Mouse (Mus musculus) forebrain, embryonic 13.5 days (tissue): ENCODE data around the gene BB287469. TPM values are rescaled to one million over a fixed set of nuclear protein-coding genes. Genes with fewer than 3 reads are reported as not detected.
"Not testable (repeated sequence)": the region's sequence is repeated elsewhere in the genome, so short reads cannot be mapped to it uniquely, and the experiment has no call there.

ENCODE experiments used
- ATAC-seq: fragments of 200-750 bp; cut with Nextera tagmentation; 2 replicates; pipeline ENCODE4 v1.8.0; 2017
- H3K27ac ChIP-seq: fragments of 300-500 bp; sonication (generic); 2 replicates; pipeline ENCODE4 v1.5.1; 2015; ENCODE audit warnings: inconsistent platforms, mild to moderate bottlenecking, moderate library complexity
- H3K27me3 ChIP-seq: fragments of 300-500 bp; sonication (generic); 2 replicates; pipeline ENCODE4 v1.6.1; 2015; ENCODE audit warnings: mild to moderate bottlenecking, inconsistent platforms
- H3K36me3 ChIP-seq: fragments of 300-500 bp; sonication (generic); 2 replicates; pipeline ENCODE4 v1.6.1; 2015; ENCODE audit warnings: mild to moderate bottlenecking, inconsistent platforms; ENCODE audit not compliant: poor library complexity, severe bottlenecking
- H3K4me1 ChIP-seq: fragments of 300-500 bp; sonication (generic); 2 replicates; pipeline ENCODE4 v1.6.1; 2015; ENCODE audit warnings: inconsistent platforms
- H3K4me2 ChIP-seq: fragments of 300-500 bp; sonication (generic); 2 replicates; pipeline ENCODE4 v1.6.1; 2015; ENCODE audit warnings: inconsistent platforms, mild to moderate bottlenecking, moderate library complexity
- H3K4me3 ChIP-seq: fragments of 300-500 bp; sonication (generic); 2 replicates; pipeline ENCODE4 v1.5.1; 2015; ENCODE audit warnings: mild to moderate bottlenecking, inconsistent platforms
- H3K9ac ChIP-seq: fragments of 300-500 bp; sonication (generic); 2 replicates; pipeline ENCODE4 v1.6.1; 2015; ENCODE audit warnings: mild to moderate bottlenecking, inconsistent platforms
- H3K9me3 ChIP-seq: fragments of 300-500 bp; sonication (generic); replicated peaks from 2 replicates; pipeline ENCODE4 v1.6.1; 2016; ENCODE audit warnings: inconsistent platforms
- WGBS: fragments of 180-500 bp; shearing (Covaris S2); methylation state at CpG from one replicate; pipeline ENCODE4 v1.1.7; 2015; 5-methylcytosine and 5-hydroxymethylcytosine counted together
- polyA plus RNA-seq: library from polyadenylated mRNA; unstranded; fragments of >200 nt; fragmentation: Nextera tagmentation; extraction: Ambion mirVana; gene quantifications from 2 replicates; pipeline ENCODE4 v1.2.1, GENCODE M21; 2015

Gene BB287469
- not detected in 2 replicates for polyA plus RNA-seq

- not testable (repeated sequence) for H3K4me1 ChIP-seq, H3K9me3 ChIP-seq, H3K9ac ChIP-seq, H3K4me3 ChIP-seq, H3K27ac ChIP-seq, H3K4me2 ChIP-seq, H3K36me3 ChIP-seq, H3K27me3 ChIP-seq, ATAC-seq
- 99% methylated on average over 6 of the region's 6 CpGs for WGBS
These were observed at the start of gene BB287469 for GRCm38 (mm10) chr12:87816277-87816676. Gene BB287469 (plus strand): TSS chr12:87816577.

DNA sequence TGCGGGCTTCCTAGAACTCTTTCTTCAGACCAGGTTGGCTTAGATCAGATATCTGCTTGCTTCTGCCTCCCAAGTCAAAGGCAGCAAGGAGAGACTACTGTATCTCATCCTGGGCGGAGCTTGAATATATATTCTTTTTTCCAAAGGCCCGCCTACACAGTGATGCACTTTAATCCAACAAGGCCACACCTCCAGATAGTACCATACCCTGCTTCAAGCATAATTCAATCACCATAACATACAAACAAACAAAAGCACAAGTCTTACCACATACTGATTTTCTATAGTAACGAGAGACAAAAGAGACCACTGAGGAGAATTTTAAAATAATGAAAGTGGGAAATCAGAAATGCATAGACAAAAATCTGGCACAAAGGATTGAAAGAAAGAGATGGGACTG, 40.7 kb upstream of the BB287469 start, which contains the start of gene Gm21319:
TSS of gene Gm21319 (minus strand) at position 101 of the 400 bp plus-strand sequence.
- not testable (repeated sequence) for ATAC-seq, H3K9me3 ChIP-seq, H3K4me1 ChIP-seq, H3K27me3 ChIP-seq, H3K4me2 ChIP-seq, H3K36me3 ChIP-seq, H3K27ac ChIP-seq, H3K9ac ChIP-seq, H3K4me3 ChIP-seq
- 85% methylated on average over 4 of the region's 4 CpGs for WGBS

GRCm38 (mm10) chr12:87795212-87795611, 21.2 kb upstream of the BB287469 start, which contains the start of gene Gm21936:
Gene Gm21936 (plus strand): TSS chr12:87795512.
- H3K27me3 ChIP-seq, ATAC-seq, H3K36me3 ChIP-seq, H3K4me2 ChIP-seq, H3K4me3 ChIP-seq, H3K9me3 ChIP-seq, H3K4me1 ChIP-seq, H3K27ac ChIP-seq, H3K9ac ChIP-seq: not testable (repeated sequence)
- WGBS: 87% methylated on average over 1 of the region's 1 CpGs

DNA sequence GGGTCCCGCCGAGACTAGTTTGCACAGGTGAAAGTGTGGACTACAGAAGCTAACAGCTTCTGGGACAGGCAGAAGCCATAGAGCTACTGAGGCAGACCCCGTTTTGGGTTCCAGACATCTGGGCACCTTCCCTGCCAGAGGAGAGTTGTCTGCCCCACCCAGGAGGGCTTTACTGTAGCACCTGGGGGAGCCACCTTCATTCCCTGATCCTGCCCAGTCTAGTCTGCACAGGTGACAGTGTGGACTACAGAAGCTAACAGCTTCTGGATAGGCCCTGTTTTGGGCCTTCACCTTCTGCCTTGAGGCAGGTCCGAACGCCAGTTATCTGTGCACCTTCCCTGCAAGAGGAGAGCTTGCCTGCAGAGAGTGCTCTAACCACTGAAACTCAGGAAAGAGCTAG, 18.4 kb upstream of the BB287469 start:
- H3K27ac ChIP-seq, H3K9ac ChIP-seq, H3K9me3 ChIP-seq, H3K27me3 ChIP-seq, H3K36me3 ChIP-seq, ATAC-seq, H3K4me3 ChIP-seq, H3K4me1 ChIP-seq, H3K4me2 ChIP-seq: not testable (repeated sequence)
- 90% methylated on average over 5 of the region's 5 CpGs for WGBS

- 89% methylated on average over 2 of the region's 2 CpGs for WGBS
- not testable (repeated sequence) for ATAC-seq
These were observed 25.9 kb downstream of the BB287469 start, which contains the start of gene Gm2001 for GRCm38 (mm10) chr12:87842239-87842638. Gene Gm2001 (minus strand): TSS chr12:87842339.

GRCm38 (mm10) chr12:87850657-87851056, 34.3 kb downstream of the BB287469 start:
- not testable (repeated sequence) for H3K4me2 ChIP-seq, H3K9me3 ChIP-seq, H3K9ac ChIP-seq, H3K4me1 ChIP-seq, H3K36me3 ChIP-seq, H3K27me3 ChIP-seq, H3K27ac ChIP-seq, H3K4me3 ChIP-seq, ATAC-seq
- WGBS: no CpG with 5 or more reads among the region's 2 CpGs

More at GRCm38 (mm10) chr12:87842239-87842638, 25.9 kb downstream of the BB287469 start, which contains the start of gene Gm2001:
- H3K27me3 ChIP-seq, H3K4me2 ChIP-seq, H3K9me3 ChIP-seq, H3K27ac ChIP-seq, H3K4me3 ChIP-seq, H3K9ac ChIP-seq, H3K36me3 ChIP-seq, H3K4me1 ChIP-seq: not testable (repeated sequence)

- not testable (repeated sequence) for H3K9ac ChIP-seq, H3K4me2 ChIP-seq, H3K36me3 ChIP-seq, H3K9me3 ChIP-seq, H3K4me1 ChIP-seq, ATAC-seq, H3K4me3 ChIP-seq, H3K27me3 ChIP-seq, H3K27ac ChIP-seq
- WGBS: 93% methylated on average over 1 of the region's 1 CpGs
These were observed 39.7 kb downstream of the BB287469 start for GRCm38 (mm10) chr12:87856067-87856466.

DNA sequence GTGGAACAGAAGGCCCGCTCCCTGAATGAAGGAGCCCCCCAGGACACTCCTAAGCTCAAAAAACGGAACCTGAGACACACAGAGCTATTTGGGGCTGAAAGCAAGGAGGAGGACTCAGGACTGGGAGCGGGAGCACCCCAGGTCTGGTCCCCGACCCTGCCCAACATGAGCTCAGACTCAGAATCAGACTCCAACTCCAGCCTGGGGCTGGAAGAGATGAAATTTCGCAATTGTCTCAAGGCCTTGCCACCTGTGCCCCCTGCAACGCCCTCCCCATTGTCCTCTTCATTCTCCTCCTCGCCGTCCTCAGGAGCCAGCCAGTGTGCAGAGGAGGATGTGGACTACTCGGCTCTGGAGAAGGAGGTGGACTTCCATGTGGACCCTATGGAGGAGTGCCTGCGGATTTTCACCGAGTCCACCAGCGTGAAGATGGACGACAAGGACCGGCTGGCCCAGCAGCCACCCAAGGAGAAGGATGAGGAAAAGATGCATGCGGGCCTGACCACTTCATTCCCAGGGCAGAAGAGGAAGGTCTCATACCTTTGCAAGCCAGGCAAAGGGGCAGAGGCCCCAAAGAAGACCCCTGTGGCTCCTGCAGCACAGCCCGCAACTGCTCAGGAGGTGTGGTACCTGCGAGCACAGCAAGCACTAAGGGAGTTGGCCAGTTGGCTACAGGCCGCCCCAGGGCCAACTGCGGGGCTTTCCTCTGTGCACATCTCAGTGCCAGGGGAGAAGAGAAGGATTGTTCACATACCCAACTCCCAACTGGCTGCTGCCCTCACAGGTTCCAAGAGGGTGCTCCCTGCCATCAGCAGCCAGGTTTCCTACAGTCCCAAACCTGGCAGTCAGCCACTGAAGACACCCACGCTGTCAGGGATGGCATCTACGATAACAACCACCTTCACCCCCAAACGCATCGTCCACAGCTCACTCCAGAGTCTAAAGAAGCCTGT, 45.6 kb downstream of the BB287469 start:
- ATAC-seq, H3K4me2 ChIP-seq, H3K27ac ChIP-seq, H3K36me3 ChIP-seq, H3K9me3 ChIP-seq, H3K4me1 ChIP-seq, H3K4me3 ChIP-seq, H3K27me3 ChIP-seq, H3K9ac ChIP-seq: not testable (repeated sequence)
- 88% methylated on average over 23 of the region's 23 CpGs for WGBS

- H3K27ac ChIP-seq, H3K9me3 ChIP-seq, H3K36me3 ChIP-seq, ATAC-seq, H3K4me2 ChIP-seq, H3K27me3 ChIP-seq, H3K4me3 ChIP-seq, H3K9ac ChIP-seq, H3K4me1 ChIP-seq: not testable (repeated sequence)
- WGBS: 93% methylated on average over 8 of the region's 11 CpGs
These were observed 47.3 kb downstream of the BB287469 start for GRCm38 (mm10) chr12:87863638-87864037.

DNA sequence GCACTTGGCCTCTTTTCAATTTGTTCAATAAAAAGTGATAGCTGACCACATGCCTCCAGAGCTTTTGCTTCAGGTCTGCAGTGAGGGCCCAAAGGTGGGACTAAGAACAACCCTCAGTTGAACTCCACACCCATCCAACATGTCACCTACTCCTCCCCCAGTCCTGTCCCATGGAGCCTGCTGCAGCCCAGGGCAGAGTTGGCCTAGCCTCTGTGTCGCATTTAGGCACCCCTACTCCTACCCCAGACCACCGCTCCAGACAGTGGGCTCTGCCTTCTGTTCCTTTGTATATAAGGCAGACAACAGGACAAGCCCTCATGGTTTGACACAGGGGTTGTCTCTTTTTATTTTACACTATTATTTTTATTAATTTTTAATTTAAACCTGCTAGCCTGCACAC, 47.7 kb downstream of the BB287469 start:
- H3K4me3 ChIP-seq, H3K36me3 ChIP-seq, H3K4me1 ChIP-seq, H3K27me3 ChIP-seq, H3K9me3 ChIP-seq, H3K9ac ChIP-seq, H3K4me2 ChIP-seq, ATAC-seq, H3K27ac ChIP-seq: not testable (repeated sequence)
- 88% methylated on average over 2 of the region's 2 CpGs for WGBS
